Mouse (Mus musculus): ENCODE data around the gene Trp53inp2. TPM values are rescaled to one million over a fixed set of nuclear protein-coding genes. Genes with fewer than 3 reads are reported as not detected.

Trp53inp2 gene
- total and polyA plus RNA-seq, 3 experiments = 410 to 512 (median 457) TPM

DNA sequence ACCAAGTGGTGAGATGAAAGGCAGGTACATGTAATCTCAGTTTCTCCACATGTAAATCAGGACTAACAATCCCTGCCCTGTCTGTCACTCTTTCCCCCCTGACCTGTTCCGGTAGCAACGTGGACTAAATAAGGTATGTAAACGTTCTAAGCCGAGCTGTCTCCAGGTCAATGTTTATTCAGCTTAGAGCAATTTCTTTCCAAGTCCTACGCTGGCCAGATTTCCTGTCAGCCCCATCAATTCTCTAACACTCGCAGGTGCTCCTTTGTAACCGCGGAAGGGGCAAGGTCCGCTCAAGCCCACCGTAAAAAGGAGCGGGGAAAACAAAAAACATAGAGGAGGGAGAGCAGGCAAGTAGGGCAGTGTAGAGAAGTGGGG, 190 bp downstream of the Trp53inp2 start:
- Histone ChIP-seq H3K4me3 (peak overlapping the region; percentile 81), H3K36me3 (ENCODE audit: control insufficient read depth, insufficient read depth, low read length) (peaks cover 3% of the 10 kb centered on the region; the same call in 1 of the 2 replicates), H3K9ac (ENCODE audit: low read depth, low read length) (peak overlapping the region; percentile 70), H3K27ac (peak overlapping the region; percentile 100), H3K27me3 (ENCODE audit: control insufficient read depth, insufficient read depth, low read length) (no peaks in the 10 kb centered on the region), H3K4me1 (ENCODE audit: control insufficient read depth, insufficient read depth, low read length) (peaks cover 3% of the 10 kb centered on the region), H3K79me2 (replicated peaks; ENCODE audit: control insufficient read depth, insufficient read depth, low read length) (no peaks in the 10 kb centered on the region)
- TF ChIP-seq CTCF (IDR thresholded peaks at IDR 0.05) = no peak
- intact Hi-C loops (cut with DNase I) = loop anchor here (1.0 to 5.0 kb wide), 2 partner anchors 24 to 299 kb away; partner anchors contain the start of gene Pigu
- WGBS = 3% methylated on average over 11 of the region's 11 CpGs
- DNase-seq = no peak

DNA sequence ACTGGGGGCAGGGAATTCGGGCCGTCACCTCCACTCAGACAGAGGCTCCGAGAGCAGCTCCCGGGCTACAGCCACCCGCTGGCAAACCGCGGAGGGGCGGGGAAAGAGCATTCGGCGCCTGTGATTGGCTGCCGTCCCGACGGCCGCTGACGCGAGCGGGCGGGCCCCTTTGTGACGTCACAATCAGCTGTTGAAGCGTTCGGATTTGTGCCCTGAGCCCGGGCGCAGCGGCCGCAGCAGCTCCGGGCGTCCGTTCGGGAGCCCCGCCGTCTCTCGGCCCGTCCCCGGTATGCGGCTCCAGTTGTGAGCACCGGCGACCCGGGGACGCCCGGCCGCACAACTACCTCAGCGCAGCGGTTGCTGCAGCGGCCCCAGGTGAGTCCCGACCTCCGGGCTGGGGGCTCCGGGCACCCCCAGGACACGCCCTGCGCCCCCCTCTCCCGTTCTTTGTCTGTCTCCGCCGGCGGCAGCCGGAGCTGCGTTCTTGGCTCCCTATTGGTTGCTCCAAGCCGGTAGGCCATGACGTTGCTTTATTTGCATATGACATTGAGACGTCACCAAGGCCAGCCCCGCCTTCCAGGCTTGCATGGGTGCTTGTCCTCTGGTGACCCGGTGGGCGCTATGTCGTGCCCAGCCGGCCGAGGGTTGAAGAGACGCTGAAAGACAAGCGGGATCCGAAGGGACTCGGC, 928 bp downstream of the Trp53inp2 start:
- under 1% methylated on average over 68 of the region's 68 CpGs for WGBS
- intact Hi-C loops (cut with DNase I) = loop anchor here (1.0 to 5.0 kb wide), 2 partner anchors 24 to 299 kb away; partner anchors contain the start of gene Pigu
- Histone ChIP-seq H3K27ac (peak overlapping the region; percentile 100), H3K9ac (ENCODE audit: low read depth, low read length) (peak overlapping the region; percentile 89), H3K79me2 (replicated peaks; ENCODE audit: control insufficient read depth, insufficient read depth, low read length) (no peaks in the 10 kb centered on the region), H3K4me1 (ENCODE audit: control insufficient read depth, insufficient read depth, low read length) (peaks cover 3% of the 10 kb centered on the region), H3K4me3 (peak overlapping the region; percentile 81), H3K27me3 (ENCODE audit: control insufficient read depth, insufficient read depth, low read length) (no peaks in the 10 kb centered on the region), H3K36me3 (ENCODE audit: control insufficient read depth, insufficient read depth, low read length) (peaks cover 3% of the 10 kb centered on the region; the same call in 1 of the 2 replicates)
- TF ChIP-seq POLR2A (IDR thresholded peaks at IDR 0.05; ENCODE audit: insufficient read depth, low read depth, low read length) (peak; percentile 84), CTCF (IDR thresholded peaks at IDR 0.05) (peak; percentile 11; the same call in 1 of the 2 replicates), EP300 (IDR thresholded peaks at IDR 0.05; ENCODE audit: insufficient read depth, low read depth, low read length) (0 out of 2 replicates have a peak, but pooled peaks have one; percentile 74)
- DNase-seq = peak; percentile 98 to 99

DNA sequence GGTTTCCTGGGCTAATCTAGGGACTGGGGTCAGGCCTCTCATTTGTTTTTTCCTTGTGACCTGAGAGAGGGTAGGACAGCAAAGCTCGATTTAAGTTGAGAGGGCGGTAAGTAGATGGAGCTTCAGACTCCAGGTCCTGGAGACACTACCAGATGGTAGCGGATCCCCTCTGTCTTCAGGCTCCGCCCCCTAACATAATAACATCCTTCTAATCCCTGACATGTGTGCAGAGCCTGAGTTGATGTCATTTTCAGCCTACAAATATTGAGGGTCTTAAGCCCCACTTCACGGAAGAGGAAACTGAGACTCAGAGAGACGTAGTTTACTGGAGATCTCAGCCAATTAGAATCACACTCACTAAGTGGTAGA, 1.5 kb downstream of the Trp53inp2 start:
- Histone ChIP-seq H3K9ac (ENCODE audit: low read depth, low read length) (peak overlapping the region; percentile 44), H3K4me1 (ENCODE audit: control insufficient read depth, insufficient read depth, low read length) (peaks cover 3% of the 10 kb centered on the region), H3K27ac (peak overlapping the region; percentile 100), H3K79me2 (replicated peaks; ENCODE audit: control insufficient read depth, insufficient read depth, low read length) (no peaks in the 10 kb centered on the region), H3K4me3 (peak overlapping the region; percentile 81), H3K27me3 (ENCODE audit: control insufficient read depth, insufficient read depth, low read length) (no peaks in the 10 kb centered on the region), H3K36me3 (ENCODE audit: control insufficient read depth, insufficient read depth, low read length) (peaks cover 3% of the 10 kb centered on the region; the same call in 1 of the 2 replicates)
- intact Hi-C loops (cut with DNase I) = loop anchor here (5.0 kb wide), 1 partner anchor 300 kb away; no protein-coding TSS in a partner anchor
- WGBS = 11% methylated on average over 6 of the region's 6 CpGs
- no peak for TF ChIP-seq CTCF (IDR thresholded peaks at IDR 0.05)
- TF ChIP-seq POLR2A (IDR thresholded peaks at IDR 0.05; ENCODE audit: insufficient read depth, low read depth, low read length) = no peak; the same call in 1 of the 2 replicates
- no peak for TF ChIP-seq EP300 (IDR thresholded peaks at IDR 0.05; ENCODE audit: insufficient read depth, low read depth, low read length)
- no peak for DNase-seq

DNA sequence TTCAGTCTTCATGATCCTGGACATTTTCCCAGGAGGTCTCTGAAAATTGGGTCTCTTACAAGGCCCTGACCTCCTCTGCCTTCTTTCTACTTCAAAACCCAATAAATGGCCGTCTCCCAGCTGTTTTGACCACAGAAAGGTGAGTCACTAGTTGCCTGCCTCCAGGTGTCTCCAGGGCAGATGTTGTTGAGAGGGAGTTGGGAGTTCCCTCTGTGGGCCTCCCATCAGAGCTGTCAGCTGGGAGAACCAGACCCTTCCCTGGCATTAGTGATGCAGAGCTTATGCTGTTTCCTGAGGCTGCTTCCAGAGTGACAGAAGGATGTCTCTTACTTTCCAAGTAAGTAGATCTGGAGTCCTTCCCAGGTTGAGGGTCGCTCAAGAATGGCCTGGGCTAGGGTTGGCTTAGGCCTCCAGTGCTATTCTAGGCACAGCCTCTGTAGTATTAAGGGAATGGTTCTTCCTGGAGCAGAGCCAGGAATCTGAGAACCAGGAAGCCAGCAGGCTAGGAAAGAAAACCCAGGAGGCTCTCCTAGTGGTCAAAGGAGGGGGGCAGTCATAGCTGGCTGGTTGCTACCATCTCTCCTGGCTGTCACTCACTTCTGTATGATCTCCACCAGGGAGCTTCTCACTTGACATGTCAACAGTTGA, 2.1 kb downstream of the Trp53inp2 start:
- peak overlapping the region; percentile 100 for H3K27ac ChIP-seq
- peaks cover 6% of the 10 kb centered on the region for H3K4me1 ChIP-seq (ENCODE audit: control insufficient read depth, insufficient read depth, low read length)
- peaks cover 7% of the 10 kb centered on the region for H3K36me3 ChIP-seq (ENCODE audit: control insufficient read depth, insufficient read depth, low read length)
- no peaks in the 10 kb centered on the region for H3K27me3 ChIP-seq (ENCODE audit: control insufficient read depth, insufficient read depth, low read length)
- peak overlapping the region; percentile 81 for H3K4me3 ChIP-seq
- WGBS = 35% methylated on average over 2 of the region's 2 CpGs
- no peaks in the 10 kb centered on the region for H3K79me2 ChIP-seq (replicated peaks; ENCODE audit: control insufficient read depth, insufficient read depth, low read length)
- H3K9ac ChIP-seq (ENCODE audit: low read depth, low read length) = peak overlapping the region; percentile 44
- DNase-seq = peak; percentile 51 to 71
- TF ChIP-seq EP300 (IDR thresholded peaks at IDR 0.05; ENCODE audit: insufficient read depth, low read depth, low read length) (no peak), CTCF (IDR thresholded peaks at IDR 0.05) (peak; percentile 67)
- intact Hi-C loops (cut with DNase I) = loop anchor here (5.0 kb wide), 1 partner anchor 301 kb away; no protein-coding TSS in a partner anchor

DNA sequence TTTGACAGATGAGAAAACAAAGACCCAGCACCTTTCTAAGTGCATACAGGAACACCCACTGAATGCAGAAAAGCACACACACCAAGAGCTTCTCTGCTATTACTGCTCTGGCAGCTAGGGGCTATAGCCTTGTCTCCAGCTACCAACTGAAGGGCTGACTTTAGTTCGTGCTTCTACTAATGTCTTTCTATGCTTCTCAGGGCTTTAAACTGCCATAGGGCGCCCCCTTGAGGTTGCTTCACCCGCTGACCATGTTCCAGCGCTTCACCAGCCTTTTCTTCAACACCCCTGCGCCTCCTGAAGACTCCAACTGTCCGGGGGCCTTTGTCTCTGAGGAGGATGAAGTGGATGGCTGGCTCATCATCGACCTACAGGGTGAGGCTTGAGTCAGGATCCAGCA, 4.2 kb downstream of the Trp53inp2 start:
- Histone ChIP-seq H3K9ac (ENCODE audit: low read depth, low read length) (no peak overlapping the region), H3K36me3 (ENCODE audit: control insufficient read depth, insufficient read depth, low read length) (peaks cover 23% of the 10 kb centered on the region), H3K4me3 (peak overlapping the region; percentile 15; the same call in 1 of the 2 replicates), H3K27ac (no peak overlapping the region), H3K79me2 (replicated peaks; ENCODE audit: control insufficient read depth, insufficient read depth, low read length) (no peaks in the 10 kb centered on the region), H3K27me3 (ENCODE audit: control insufficient read depth, insufficient read depth, low read length) (no peaks in the 10 kb centered on the region), H3K4me1 (ENCODE audit: control insufficient read depth, insufficient read depth, low read length) (peaks cover 10% of the 10 kb centered on the region)
- peak; percentile 82 to 85 for DNase-seq
- intact Hi-C loops (cut with DNase I) = loop anchor here (2.0 to 5.0 kb wide), 2 partner anchors 88 to 108 kb away; partner anchors contain the start of gene Map1lc3a
- WGBS = 21% methylated on average over 7 of the region's 7 CpGs
- TF ChIP-seq CTCF (IDR thresholded peaks at IDR 0.05) (peak; percentile 93), POLR2A (IDR thresholded peaks at IDR 0.05; ENCODE audit: insufficient read depth, low read depth, low read length) (no peak), EP300 (IDR thresholded peaks at IDR 0.05; ENCODE audit: insufficient read depth, low read depth, low read length) (0 out of 2 replicates have a peak, but pooled peaks have one; percentile 58)
